Mouse (Mus musculus) olfactory bulb, adult 2 months (tissue): Measurements from ENCODE around the gene Col6a3.

Experiments
- CTCF ChIP-seq: fragments of 200-500 bp; IDR thresholded peaks from 2 replicates; pipeline ENCODE4 v1.5.1; 2012; ENCODE audit warnings: low read depth, mild to moderate bottlenecking, low read length, moderate library complexity; ENCODE audit not compliant: insufficient read depth
- POLR2A ChIP-seq: fragments of 200-500 bp; IDR thresholded peaks from 2 replicates; pipeline ENCODE4 v1.6.1; 2012; ENCODE audit warnings: mild to moderate bottlenecking, low read depth, low read length, moderate library complexity; ENCODE audit not compliant: insufficient read depth

DNA sequence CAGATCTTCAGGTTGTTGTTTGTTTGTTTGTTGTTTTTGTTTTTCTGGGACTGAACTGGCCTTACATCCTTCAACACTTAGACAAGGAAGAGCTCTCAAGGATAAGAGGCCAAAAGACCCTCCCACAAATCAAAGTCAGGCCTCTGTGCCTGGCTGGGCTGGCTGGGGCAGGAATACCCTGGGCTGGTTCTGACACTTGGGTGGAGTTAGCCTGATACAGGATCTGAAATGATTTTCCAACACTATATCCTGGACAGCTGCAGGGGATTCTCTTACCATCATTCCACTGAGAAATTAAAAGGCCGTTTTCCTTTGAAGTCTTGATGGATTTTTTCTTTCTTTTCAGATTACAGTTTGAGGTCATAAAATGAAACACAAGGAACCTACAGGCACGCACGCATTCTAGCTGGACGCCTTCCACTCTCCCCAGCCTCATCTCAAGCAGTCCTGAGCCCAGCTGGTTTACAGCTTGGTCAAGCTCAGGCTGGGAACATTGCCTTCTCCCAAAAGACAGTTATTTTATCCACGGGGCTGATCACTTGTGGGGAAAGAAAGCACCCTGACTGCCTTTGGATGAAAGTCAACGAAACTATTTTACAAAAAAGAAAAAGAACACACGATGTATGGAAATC, 123.0 kb downstream of the Col6a3 start:
- TF ChIP-seq CTCF, result no peak
- no peak for TF ChIP-seq POLR2A
